Mouse (Mus musculus) macrophage (primary cell): Measurements from ENCODE around the gene Upf3b. TPM values are rescaled to one million over a fixed set of nuclear protein-coding genes. Genes with fewer than 3 reads are reported as not detected.
A peak's percentile ranks its signal among the peaks of the same experiment; 100 is the strongest.
"Not testable (repeated sequence)": the region's sequence is repeated elsewhere in the genome, so short reads cannot be mapped to it uniquely, and the experiment has no call there.

Experiments used
- H3K27ac ChIP-seq: fragments of 350-480 bp; formaldehyde crosslinking; 2 replicates; pipeline ENCODE4 v1.9.0; 2021
- H3K36me3 ChIP-seq: fragments of 350-480 bp; formaldehyde crosslinking; 2 replicates; pipeline ENCODE4 v1.9.0; 2021; ENCODE audit errors: inconsistent target
- H3K4me3 ChIP-seq: fragments of 350-480 bp; formaldehyde crosslinking; 2 replicates; pipeline ENCODE4 v1.9.0; 2021; ENCODE audit errors: inconsistent target
- H3K79me2 ChIP-seq: fragments of 350-480 bp; formaldehyde crosslinking; 2 replicates; pipeline ENCODE4 v1.9.0; 2021; ENCODE audit errors: inconsistent target
- WGBS: methylation state at CpG from one replicate; pipeline ENCODE4 v1.1.7; 2026; ENCODE audit warnings: inconsistent platforms; ENCODE audit not compliant: missing documents; 5-methylcytosine and 5-hydroxymethylcytosine counted together
- polyA plus RNA-seq: library from polyadenylated mRNA; stranded (reverse); fragments of 250-400 nt; gene quantifications from 3 replicates; pipeline ENCODE4 v1.2.4, GENCODE M21; 2018; ENCODE audit warnings: inconsistent platforms

The Upf3b gene
- polyA plus RNA-seq, 1 experiment from 2014 or later, result 28.5 TPM

DNA sequence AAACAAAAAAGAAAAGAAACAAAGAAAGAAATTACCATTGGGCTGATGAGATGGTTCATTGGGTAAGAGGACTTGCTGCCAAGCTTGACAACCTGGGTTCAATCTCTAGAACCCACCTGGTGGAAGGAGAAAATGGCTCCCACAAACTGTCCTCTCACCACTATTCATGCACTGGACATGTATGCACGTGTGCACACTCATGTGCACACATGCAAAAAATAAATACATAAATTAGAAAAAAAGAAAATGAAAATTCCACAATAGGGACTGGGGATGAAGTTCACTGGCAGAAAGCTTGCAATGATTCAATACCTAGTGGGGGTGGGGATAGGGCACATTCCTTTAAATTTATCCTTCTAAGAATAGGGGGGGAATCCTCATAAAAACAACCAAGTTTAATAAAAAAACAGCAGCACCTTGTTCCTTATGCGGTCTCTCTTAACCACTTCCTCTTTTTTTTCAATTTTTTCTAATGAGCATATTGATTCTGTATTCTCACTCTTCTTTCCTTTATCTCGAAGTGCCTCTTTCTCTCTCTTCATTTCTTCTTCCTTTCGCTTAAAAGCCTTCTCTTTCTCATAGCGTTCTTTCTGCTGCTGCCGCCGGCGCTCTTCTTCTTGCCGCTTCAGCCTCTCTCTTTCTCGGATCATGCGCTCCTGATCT, 14.9 kb downstream of the Upf3b start:
- no peak overlapping the region for H3K27ac ChIP-seq
- no peak overlapping the region for H3K4me3 ChIP-seq
- H3K79me2 ChIP-seq, result no peaks in the 10 kb centered on the region
- 66% methylated on average over 9 of the region's 11 CpGs for WGBS
- no peaks in the 10 kb centered on the region for H3K36me3 ChIP-seq

DNA sequence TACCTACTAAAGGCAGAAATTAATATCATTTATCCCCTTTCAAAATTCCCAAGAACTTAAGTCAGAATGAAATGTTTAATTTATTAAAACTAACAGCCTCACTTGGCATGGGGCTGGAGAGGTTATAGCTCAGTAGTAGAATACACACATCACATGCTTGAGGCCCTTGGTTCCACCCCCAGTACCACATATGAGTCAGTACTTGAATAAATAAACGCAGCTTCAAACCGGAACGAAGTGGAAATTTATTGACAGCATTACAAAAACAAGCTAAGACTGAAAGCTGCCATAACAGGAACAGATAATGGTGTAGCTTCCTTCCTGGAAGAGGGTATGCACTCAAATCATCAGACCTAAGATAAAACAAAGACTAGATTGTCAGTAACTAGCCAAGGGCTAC, 18.7 kb downstream of the Upf3b start:
- H3K27ac ChIP-seq, result no peak overlapping the region

DNA sequence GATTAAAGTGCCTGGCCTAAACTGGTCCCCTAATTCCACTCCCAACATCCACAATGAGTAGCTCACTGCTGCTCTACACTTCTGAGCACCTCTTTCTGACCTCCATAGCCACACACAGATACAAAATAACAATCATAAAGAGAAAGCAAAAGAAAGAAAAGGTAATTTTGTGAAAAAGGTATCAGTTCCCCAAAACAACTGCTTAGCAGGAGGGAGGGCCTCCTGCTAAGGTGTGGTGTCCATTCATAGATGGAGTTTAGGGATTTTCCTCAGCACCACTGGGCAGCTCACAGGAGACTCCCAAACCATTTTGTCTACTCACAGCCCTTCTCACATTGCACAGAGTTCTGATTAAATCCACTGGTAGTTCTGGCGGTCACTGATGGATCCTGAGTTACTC, 21.3 kb downstream of the Upf3b start:
- no peaks in the 10 kb centered on the region for H3K36me3 ChIP-seq
- H3K27ac ChIP-seq, result no peak overlapping the region
- WGBS, result 78% methylated on average over 1 of the region's 1 CpGs

More for the DNA sequence above, 18.7 kb downstream of the Upf3b start:
- WGBS, result 89% methylated on average over 3 of the region's 3 CpGs
- H3K79me2 ChIP-seq, result no peaks in the 10 kb centered on the region
- no peak overlapping the region for H3K4me3 ChIP-seq
- H3K36me3 ChIP-seq, result no peaks in the 10 kb centered on the region

GRCm38 (mm10) chrX:37085665-37086064, 24.5 kb downstream of the Upf3b start:
- 24% methylated on average over 7 of the region's 9 CpGs for WGBS
- H3K36me3 ChIP-seq, result no peaks in the 10 kb centered on the region
- peak overlapping the region; percentile 51 for H3K27ac ChIP-seq
- H3K4me3 ChIP-seq, result peak overlapping the region; percentile 59
- H3K79me2 ChIP-seq, result peaks cover 20% of the 10 kb centered on the region

More for the DNA sequence above, 21.3 kb downstream of the Upf3b start:
- Histone ChIP-seq H3K79me2 (peaks cover 11% of the 10 kb centered on the region), H3K4me3 (no peak overlapping the region)

DNA sequence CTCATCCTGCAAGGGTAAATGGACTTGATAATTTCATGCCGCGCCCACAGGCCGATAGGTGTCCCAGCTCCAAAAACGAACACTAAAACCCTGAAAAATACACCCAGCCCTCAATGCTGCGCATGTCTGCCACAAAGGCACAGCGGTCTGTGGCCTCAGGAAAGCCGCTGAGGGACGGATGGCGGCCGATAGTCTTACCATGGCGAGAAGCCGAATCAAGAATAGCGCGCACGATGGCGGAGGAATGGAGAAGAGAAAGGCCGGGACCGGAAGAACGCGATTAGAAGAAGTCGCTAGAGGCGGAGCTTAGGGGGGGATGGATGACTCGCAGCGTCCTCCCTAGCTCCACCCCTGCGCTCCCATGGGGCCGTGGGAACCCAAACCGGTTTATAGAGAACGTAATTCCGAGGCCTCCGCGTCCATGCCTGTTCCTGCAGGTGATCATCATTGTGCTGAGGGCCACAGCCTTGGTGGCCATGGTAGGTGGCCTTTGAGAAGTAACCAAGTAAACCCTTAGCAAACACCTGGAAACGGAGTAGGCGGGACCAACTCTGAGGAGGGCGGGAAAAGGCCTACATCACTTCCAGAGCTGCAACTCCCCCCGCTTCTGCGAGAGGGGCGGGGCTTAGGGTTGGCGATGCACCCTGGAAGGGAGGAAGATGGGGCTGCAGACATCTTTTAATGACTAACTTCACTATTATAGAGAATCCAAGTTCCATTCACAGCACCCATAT, 25.0 kb downstream of the Upf3b start, which contains the start of gene Rpl39:
TSS of gene Rpl39 (minus strand) at position 476 of the 734 bp plus-strand sequence.
- Histone ChIP-seq H3K4me3 (peak within 1 kb of the TSS; percentile 59), H3K36me3 (no peaks in the 10 kb centered on the region), H3K27ac (peak within 1 kb of the TSS; percentile 51), H3K79me2 (peaks cover 20% of the 10 kb centered on the region)
- WGBS, result 18% methylated on average over 34 of the region's 38 CpGs

- peak overlapping the region; percentile 51 for H3K27ac ChIP-seq
Observed at GRCm38 (mm10) chrX:37084318-37084926, 25.7 kb downstream of the Upf3b start.

GRCm38 (mm10) chrX:37081194-37081593, 28.9 kb downstream of the Upf3b start:
- peaks cover 20% of the 10 kb centered on the region for H3K79me2 ChIP-seq
- H3K27ac ChIP-seq, result no peak overlapping the region
- WGBS, result 64% methylated on average over 5 of the region's 6 CpGs
- no peaks in the 10 kb centered on the region for H3K36me3 ChIP-seq
- no peak overlapping the region for H3K4me3 ChIP-seq

More at GRCm38 (mm10) chrX:37084318-37084926, 25.7 kb downstream of the Upf3b start:
- 23% methylated on average over 19 of the region's 19 CpGs for WGBS
- Histone ChIP-seq H3K36me3 (no peaks in the 10 kb centered on the region), H3K79me2 (peaks cover 20% of the 10 kb centered on the region), H3K4me3 (peak overlapping the region; percentile 59)

- H3K79me2 ChIP-seq, result peaks cover 20% of the 10 kb centered on the region
- H3K4me3 ChIP-seq, H3K27ac ChIP-seq, H3K36me3 ChIP-seq: not testable (repeated sequence)
- WGBS, result 67% methylated on average over 3 of the region's 4 CpGs
Observed at GRCm38 (mm10) chrX:37080345-37080744, 29.8 kb downstream of the Upf3b start.

GRCm38 (mm10) chrX:37076651-37077050, 33.5 kb downstream of the Upf3b start:
- H3K36me3 ChIP-seq, result no peaks in the 10 kb centered on the region
- WGBS, result 93% methylated on average over 4 of the region's 8 CpGs
- H3K27ac ChIP-seq, result no peak overlapping the region
- no peaks in the 10 kb centered on the region for H3K79me2 ChIP-seq
- H3K4me3 ChIP-seq, result no peak overlapping the region

GRCm38 (mm10) chrX:37074262-37074892, 35.7 kb downstream of the Upf3b start:
- no peaks in the 10 kb centered on the region for H3K36me3 ChIP-seq
- no peaks in the 10 kb centered on the region for H3K79me2 ChIP-seq
- no peak overlapping the region for H3K4me3 ChIP-seq
- no peak overlapping the region for H3K27ac ChIP-seq
- WGBS, result 39% methylated on average over 9 of the region's 9 CpGs

- 76% methylated on average over 5 of the region's 5 CpGs for WGBS
Observed at GRCm38 (mm10) chrX:37068766-37069165, 41.4 kb downstream of the Upf3b start.

DNA sequence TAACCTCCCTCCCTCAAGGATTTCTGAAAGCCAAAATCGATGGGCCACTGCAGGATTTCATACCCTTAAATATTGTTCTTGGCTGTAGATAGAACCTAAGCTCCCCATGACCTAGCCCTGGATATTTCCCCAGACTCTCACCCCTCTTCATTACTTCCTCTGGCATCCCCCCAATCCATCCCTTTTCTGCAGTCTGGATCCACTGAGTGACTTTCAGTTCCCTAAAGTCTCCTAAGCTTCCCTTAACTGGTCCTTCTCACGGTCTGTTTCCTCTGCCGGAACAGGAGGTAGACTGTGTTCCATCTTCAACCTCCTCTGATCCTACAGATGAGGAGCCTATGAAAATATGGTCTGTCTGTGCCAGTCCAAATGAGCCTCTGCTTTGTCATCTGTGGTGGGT, 42.8 kb downstream of the Upf3b start:
- Histone ChIP-seq H3K79me2 (no peaks in the 10 kb centered on the region), H3K36me3 (no peaks in the 10 kb centered on the region), H3K4me3 (no peak overlapping the region), H3K27ac (no peak overlapping the region)
- WGBS, result 39% methylated on average over 3 of the region's 3 CpGs

More at GRCm38 (mm10) chrX:37068766-37069165, 41.4 kb downstream of the Upf3b start:
- no peaks in the 10 kb centered on the region for H3K79me2 ChIP-seq
- no peaks in the 10 kb centered on the region for H3K36me3 ChIP-seq
- no peak overlapping the region for H3K27ac ChIP-seq
- H3K4me3 ChIP-seq, result no peak overlapping the region

DNA sequence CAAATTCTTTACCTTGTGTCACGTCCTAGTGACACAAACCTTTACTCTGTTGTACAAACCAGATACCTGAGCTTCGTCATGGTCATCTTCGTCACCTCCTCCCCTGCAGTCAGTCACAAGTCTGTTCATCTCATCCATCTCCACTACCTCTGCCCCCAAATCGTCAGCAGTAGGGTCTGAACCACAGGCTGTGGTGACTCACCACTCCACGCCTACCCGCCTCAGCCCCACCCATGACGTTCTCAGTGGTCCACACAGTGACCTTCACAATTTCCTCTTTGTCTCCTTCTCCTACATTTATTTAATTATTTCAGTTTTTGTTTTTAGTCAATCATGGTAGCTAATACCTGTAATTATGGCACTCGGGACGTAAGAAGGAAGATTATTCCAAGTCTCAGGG, 46.2 kb downstream of the Upf3b start:
- 72% methylated on average over 9 of the region's 9 CpGs for WGBS
- Histone ChIP-seq H3K27ac (no peak overlapping the region), H3K36me3 (no peaks in the 10 kb centered on the region), H3K79me2 (no peaks in the 10 kb centered on the region), H3K4me3 (no peak overlapping the region)

- H3K27ac ChIP-seq, result no peak overlapping the region
- 25% methylated on average over 65 of the region's 70 CpGs for WGBS
- H3K4me3 ChIP-seq, result no peak overlapping the region
- no peaks in the 10 kb centered on the region for H3K79me2 ChIP-seq
- no peaks in the 10 kb centered on the region for H3K36me3 ChIP-seq
Observed at GRCm38 (mm10) chrX:37048890-37049823, 61.0 kb downstream of the Upf3b start.
